Mouse (Mus musculus) midbrain, embryonic 16.5 days (tissue): ENCODE data around the gene Traf3ip3. TPM values are rescaled to one million over a fixed set of nuclear protein-coding genes. Genes with fewer than 3 reads are reported as not detected.

Source experiments
- ATAC-seq: fragments of 200-750 bp; cut with Nextera tagmentation; 2 replicates; pipeline ENCODE4 v1.8.0; 2017; ENCODE audit warnings: moderate TSS enrichment
- H3K27ac ChIP-seq: fragments of 300-500 bp; sonication (generic); 2 replicates; pipeline ENCODE4 v1.5.1; 2014; ENCODE audit warnings: mild to moderate bottlenecking, low read length, mixed read lengths
- H3K27me3 ChIP-seq: fragments of 300-500 bp; sonication (generic); 2 replicates; pipeline ENCODE4 v1.6.1; 2014; ENCODE audit warnings: low read depth, low read length, mixed read lengths; ENCODE audit not compliant: control insufficient read depth, insufficient read depth
- H3K36me3 ChIP-seq: fragments of 300-500 bp; sonication (generic); 2 replicates; pipeline ENCODE4 v1.6.1; 2014; ENCODE audit warnings: mild to moderate bottlenecking, low read length, moderate library complexity, mixed read lengths; ENCODE audit not compliant: control insufficient read depth, insufficient read depth
- H3K4me1 ChIP-seq: fragments of 300-500 bp; sonication (generic); 2 replicates; pipeline ENCODE4 v1.6.1; 2014; ENCODE audit warnings: mild to moderate bottlenecking, low read length, mixed read lengths; ENCODE audit not compliant: control insufficient read depth, insufficient read depth
- H3K4me2 ChIP-seq: fragments of 300-500 bp; sonication (generic); 2 replicates; pipeline ENCODE4 v1.6.1; 2014; ENCODE audit warnings: mild to moderate bottlenecking, low read length, mixed read lengths
- H3K4me3 ChIP-seq: fragments of 300-500 bp; sonication (generic); 2 replicates; pipeline ENCODE4 v1.5.1; 2014; ENCODE audit warnings: low read depth, mild to moderate bottlenecking, low read length, moderate library complexity, mixed read lengths
- H3K9ac ChIP-seq: fragments of 300-500 bp; sonication (generic); 2 replicates; pipeline ENCODE4 v1.6.1; 2014; ENCODE audit warnings: low read depth, low read length, mixed read lengths
- H3K9me3 ChIP-seq: fragments of 300-500 bp; sonication (generic); replicated peaks from 2 replicates; pipeline ENCODE4 v1.6.1; 2014; ENCODE audit warnings: mild to moderate bottlenecking, low read length, mixed read lengths; ENCODE audit not compliant: control insufficient read depth, poor library complexity, severe bottlenecking
- WGBS: fragments of 180-500 bp; shearing (Covaris S2); extraction: QIAGEN DNeasy Blood & Tissue Kit; methylation state at CpG from one replicate; pipeline ENCODE4 v1.1.7; 2014; 5-methylcytosine and 5-hydroxymethylcytosine counted together
- polyA plus RNA-seq: library from polyadenylated mRNA; unstranded; fragments of >200 nt; fragmentation: Nextera tagmentation; extraction: Ambion mirVana; gene quantifications from 2 replicates; pipeline ENCODE4 v1.2.1, GENCODE M21; 2015

Traf3ip3 gene
- polyA plus RNA-seq, 1 experiment from 2014 or later: 1.1 TPM

DNA sequence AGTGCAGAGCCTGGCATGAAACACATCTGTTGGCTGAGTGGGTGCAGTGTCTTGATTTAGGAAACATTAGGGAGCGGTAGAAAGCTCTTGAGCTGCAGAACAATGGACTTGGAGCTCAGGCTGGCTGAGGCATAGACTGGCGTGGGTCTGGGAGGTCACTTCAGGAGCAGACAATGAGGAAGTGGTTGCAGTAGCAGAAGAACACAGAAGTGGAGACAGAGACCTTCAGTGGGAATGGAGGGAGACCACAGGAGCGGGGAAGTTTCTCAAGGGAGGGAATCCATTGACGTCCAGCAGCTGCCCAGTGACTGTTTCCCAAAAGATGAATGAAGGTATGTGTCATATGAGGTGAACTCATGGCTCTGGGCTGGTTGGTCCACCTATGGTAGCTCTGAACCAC is 56.4 kb downstream of the Traf3ip3 start:
- H3K9ac ChIP-seq: no peak overlapping the region
- no peak overlapping the region for H3K4me3 ChIP-seq
- no peak for ATAC-seq
- no peaks in the 10 kb centered on the region for H3K9me3 ChIP-seq
- H3K27ac ChIP-seq: no peak overlapping the region
- H3K4me2 ChIP-seq: no peak overlapping the region
- no peaks in the 10 kb centered on the region; the same call in 1 of the 2 replicates for H3K27me3 ChIP-seq
- H3K36me3 ChIP-seq: no peaks in the 10 kb centered on the region
- 82% methylated on average over 4 of the region's 4 CpGs for WGBS
- no peaks in the 10 kb centered on the region for H3K4me1 ChIP-seq

DNA sequence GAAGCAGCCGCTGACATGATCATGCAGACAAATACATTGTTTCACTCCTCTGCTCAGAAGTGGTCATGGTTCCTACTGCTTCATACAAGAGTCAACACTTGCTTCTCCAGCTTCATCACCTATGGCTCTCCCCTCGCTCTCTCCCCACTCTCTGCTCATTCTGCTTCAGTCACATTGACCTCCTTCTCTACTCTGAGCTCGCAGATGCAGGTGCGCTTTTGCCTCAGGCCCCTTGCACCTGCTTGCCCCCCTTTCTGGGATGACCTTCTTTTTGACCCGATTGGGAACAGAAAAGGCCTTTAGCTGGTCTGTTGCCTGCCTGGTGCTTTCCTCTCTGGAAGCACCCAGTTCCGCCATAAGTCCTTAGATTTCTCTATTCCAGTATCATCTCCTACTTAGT is 57.0 kb downstream of the Traf3ip3 start:
- no peaks in the 10 kb centered on the region for H3K4me1 ChIP-seq
- H3K4me3 ChIP-seq: no peak overlapping the region
- no peak overlapping the region for H3K27ac ChIP-seq
- no peak overlapping the region for H3K4me2 ChIP-seq
- H3K27me3 ChIP-seq: no peaks in the 10 kb centered on the region
- 94% methylated on average over 6 of the region's 6 CpGs for whole genome bisulfite sequencing
- no peaks in the 10 kb centered on the region for H3K36me3 ChIP-seq
- no peak overlapping the region for H3K9ac ChIP-seq
- ATAC-seq: no peak
- H3K9me3 ChIP-seq: no peaks in the 10 kb centered on the region

DNA sequence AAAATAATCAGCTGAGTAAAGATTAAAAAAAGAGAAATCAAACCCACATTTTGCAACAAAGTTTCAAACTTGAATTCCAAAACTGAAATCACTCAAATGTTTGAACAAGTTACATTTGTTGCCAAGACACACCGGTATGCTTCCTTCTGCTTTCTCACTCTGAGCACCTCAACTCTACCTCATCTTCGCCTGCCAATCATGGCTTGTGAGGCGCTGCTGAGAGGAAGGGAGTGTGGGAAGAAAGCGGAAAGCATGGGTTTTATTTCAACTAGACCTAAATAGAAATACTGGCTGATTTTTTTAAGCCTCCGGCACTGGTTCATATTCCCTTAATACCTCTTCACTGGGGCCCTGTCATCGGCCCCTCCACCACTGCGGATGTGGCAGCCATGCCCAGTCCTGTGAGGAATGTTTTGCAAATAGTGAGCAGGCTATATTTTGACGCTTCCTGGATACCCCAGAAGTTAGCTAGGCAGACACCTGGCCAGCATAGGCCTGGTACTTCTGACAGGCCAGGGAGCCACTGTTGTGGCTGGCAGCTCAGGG is 58.9 kb downstream of the Traf3ip3 start:
- WGBS: 88% methylated on average over 8 of the region's 8 CpGs
- Histone ChIP-seq H3K27ac (no peak overlapping the region), H3K36me3 (no peaks in the 10 kb centered on the region), H3K9me3 (no peaks in the 10 kb centered on the region), H3K27me3 (no peaks in the 10 kb centered on the region), H3K4me3 (no peak overlapping the region), H3K9ac (no peak overlapping the region), H3K4me1 (no peaks in the 10 kb centered on the region), H3K4me2 (no peak overlapping the region)
- ATAC-seq: no peak

DNA sequence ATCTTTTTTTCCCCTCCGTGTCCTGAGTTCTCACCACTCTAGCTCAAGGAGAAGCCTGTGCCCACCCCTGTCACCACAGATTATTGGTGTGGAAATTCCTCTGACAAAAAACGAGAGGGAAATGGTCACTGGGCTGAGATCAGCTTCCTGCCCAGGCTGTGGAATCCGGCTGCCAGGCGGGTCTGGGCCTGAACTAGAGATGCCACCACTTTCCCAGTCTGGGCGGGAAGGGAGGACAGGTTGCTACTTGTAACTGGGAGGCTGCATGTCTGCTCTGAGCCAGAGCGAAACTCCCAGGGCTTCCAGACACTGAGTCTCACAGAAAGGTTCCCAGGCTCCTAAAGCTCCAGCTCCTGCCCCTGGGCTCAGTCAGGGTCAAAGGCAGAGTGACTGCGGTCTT is 60.4 kb downstream of the Traf3ip3 start:
- Histone ChIP-seq H3K27ac (no peak overlapping the region), H3K36me3 (no peaks in the 10 kb centered on the region), H3K27me3 (no peaks in the 10 kb centered on the region; the same call in 1 of the 2 replicates), H3K4me1 (no peaks in the 10 kb centered on the region), H3K9me3 (no peaks in the 10 kb centered on the region), H3K4me2 (no peak overlapping the region), H3K9ac (no peak overlapping the region), H3K4me3 (no peak overlapping the region)
- WGBS: 75% methylated on average over 7 of the region's 7 CpGs
- no peak for ATAC-seq

DNA sequence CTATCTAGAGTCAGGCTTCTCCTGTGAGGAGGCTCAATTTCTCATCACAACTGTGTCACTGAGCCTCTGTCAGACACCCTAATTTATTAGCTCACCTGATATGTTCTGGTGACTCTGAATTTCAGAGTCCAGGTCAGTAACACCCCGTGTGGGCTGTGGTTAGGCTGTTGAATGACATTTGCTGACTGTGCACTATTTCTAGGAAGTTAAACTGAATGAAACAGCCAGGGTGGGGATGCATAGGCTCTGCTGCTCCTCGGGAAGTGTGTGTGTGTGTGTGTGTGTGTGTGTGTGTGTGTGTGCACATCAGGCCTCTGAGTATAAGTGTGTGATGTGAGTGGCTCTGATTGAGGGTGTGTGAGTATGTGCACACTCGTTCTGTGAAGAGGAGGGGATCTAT is 62.8 kb downstream of the Traf3ip3 start:
- Histone ChIP-seq H3K36me3 (no peaks in the 10 kb centered on the region), H3K27me3 (no peaks in the 10 kb centered on the region; the same call in 1 of the 2 replicates), H3K4me1 (no peaks in the 10 kb centered on the region), H3K9me3 (no peaks in the 10 kb centered on the region), H3K27ac (no peak overlapping the region), H3K4me3 (no peak overlapping the region), H3K9ac (no peak overlapping the region), H3K4me2 (no peak overlapping the region)
- 63% methylated on average over 3 of the region's 3 CpGs for WGBS
- no peak for ATAC-seq

DNA sequence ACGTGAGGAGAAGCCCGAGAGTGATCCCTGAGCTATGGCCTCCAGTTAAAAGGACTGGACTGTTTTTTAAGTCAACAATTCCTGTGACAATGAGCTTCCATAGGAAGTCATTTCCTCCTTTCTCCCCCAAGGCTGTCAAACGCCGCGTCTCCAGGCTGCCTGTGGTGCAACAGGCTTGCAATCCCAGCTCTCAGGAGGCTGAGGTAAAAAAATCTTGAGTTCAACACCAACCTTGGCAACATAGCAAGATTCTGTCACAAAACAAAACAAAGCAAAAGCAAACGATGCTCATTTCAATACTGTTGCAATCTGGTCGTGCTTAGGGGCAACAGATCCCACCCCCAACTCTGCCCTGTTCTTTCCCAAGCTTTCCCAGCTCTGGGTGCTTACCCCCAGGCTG is 63.4 kb downstream of the Traf3ip3 start:
- Histone ChIP-seq H3K27ac (no peak overlapping the region), H3K4me2 (no peak overlapping the region), H3K9ac (no peak overlapping the region), H3K36me3 (no peaks in the 10 kb centered on the region), H3K4me1 (no peaks in the 10 kb centered on the region), H3K9me3 (no peaks in the 10 kb centered on the region), H3K27me3 (no peaks in the 10 kb centered on the region; the same call in 1 of the 2 replicates), H3K4me3 (no peak overlapping the region)
- 51% methylated on average over 7 of the region's 7 CpGs for WGBS
- no peak for ATAC-seq

DNA sequence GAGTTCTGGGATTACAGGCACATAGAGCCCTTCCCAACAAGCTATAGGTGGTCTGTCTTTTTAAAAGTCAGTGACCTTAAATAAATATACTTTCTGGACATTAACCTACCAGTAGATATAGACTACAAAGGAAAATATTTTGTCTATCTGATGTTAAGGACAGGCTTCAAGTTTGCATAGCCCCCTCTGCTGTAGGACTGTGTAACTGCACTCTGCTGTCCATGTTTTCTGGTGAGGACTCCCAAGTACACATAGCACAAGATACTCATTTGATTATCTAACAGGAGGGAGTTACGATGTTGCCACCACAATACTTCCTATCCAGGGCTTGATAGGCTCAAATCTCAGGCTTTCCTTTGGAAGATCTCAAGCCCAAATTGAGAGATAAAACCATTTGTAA is 67.8 kb downstream of the Traf3ip3 start:
- Histone ChIP-seq H3K27me3 (no peaks in the 10 kb centered on the region; the same call in 1 of the 2 replicates), H3K9ac (no peak overlapping the region), H3K36me3 (no peaks in the 10 kb centered on the region), H3K4me1 (peaks cover 9% of the 10 kb centered on the region), H3K27ac (no peak overlapping the region), H3K9me3 (no peaks in the 10 kb centered on the region), H3K4me2 (no peak overlapping the region), H3K4me3 (no peak overlapping the region)
- 77% methylated on average over 1 of the region's 1 CpGs for WGBS
- ATAC-seq: no peak

DNA sequence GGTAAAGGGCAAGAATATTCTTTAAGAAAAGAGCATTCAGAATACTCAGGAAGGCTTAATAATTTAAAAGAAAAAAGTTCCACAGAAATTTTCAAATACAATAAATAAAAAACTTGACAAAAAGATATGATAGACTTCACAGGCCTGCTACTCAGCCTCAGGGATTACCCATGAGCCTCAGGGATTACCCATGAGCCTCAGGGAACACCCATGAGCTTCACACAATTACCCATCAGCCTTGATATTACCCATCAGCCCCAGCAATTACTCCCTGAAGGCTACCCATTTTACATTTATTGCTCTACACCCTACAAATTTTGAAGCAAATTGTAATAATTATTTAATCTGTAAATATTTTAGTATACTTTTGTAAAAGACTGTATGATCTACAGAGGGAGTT is 69.1 kb downstream of the Traf3ip3 start:
- Histone ChIP-seq H3K9ac (no peak overlapping the region), H3K4me2 (no peak overlapping the region), H3K27me3 (no peaks in the 10 kb centered on the region; the same call in 1 of the 2 replicates), H3K4me3 (no peak overlapping the region), H3K27ac (no peak overlapping the region), H3K4me1 (peaks cover 14% of the 10 kb centered on the region), H3K9me3 (no peaks in the 10 kb centered on the region), H3K36me3 (no peaks in the 10 kb centered on the region)
- no peak for ATAC-seq

DNA sequence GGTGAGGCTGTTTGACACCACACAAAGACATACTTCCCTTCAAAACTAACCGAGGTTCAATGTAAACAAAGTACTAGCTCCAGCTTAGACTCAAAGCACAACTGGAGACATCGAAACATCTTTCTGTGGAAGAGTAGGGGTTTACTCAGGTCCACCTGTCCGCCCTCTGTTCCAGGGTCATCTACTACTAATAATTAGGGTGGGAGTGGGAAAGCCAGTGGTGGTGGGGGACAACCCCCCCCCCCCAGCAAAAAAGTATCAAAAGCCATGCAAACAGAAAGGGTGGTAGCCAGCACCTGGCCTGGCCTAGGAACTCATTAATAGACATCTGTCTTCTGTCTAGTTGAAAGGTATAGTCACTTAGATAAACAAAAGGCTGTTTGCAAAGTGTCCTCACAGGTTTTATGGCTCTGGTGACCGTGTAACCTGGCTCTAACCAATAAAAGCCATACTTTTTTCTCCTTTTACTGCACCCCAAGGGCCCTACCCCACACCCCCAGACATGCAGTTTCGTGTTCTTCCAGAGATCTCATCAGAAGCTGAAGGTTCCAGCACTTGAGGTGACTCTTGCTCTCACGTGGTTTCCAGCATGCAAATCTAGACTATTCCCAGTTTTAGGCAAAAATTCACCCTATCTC is 70.1 kb downstream of the Traf3ip3 start:
- Histone ChIP-seq H3K9ac (no peak overlapping the region), H3K27ac (no peak overlapping the region), H3K4me1 (peaks cover 14% of the 10 kb centered on the region), H3K27me3 (no peaks in the 10 kb centered on the region; the same call in 1 of the 2 replicates), H3K4me2 (no peak overlapping the region), H3K4me3 (no peak overlapping the region), H3K9me3 (no peaks in the 10 kb centered on the region), H3K36me3 (peaks cover 4% of the 10 kb centered on the region; the same call in 1 of the 2 replicates)
- ATAC-seq: no peak
- 90% methylated on average over 6 of the region's 6 CpGs for WGBS
